In the genomic region with DNA sequence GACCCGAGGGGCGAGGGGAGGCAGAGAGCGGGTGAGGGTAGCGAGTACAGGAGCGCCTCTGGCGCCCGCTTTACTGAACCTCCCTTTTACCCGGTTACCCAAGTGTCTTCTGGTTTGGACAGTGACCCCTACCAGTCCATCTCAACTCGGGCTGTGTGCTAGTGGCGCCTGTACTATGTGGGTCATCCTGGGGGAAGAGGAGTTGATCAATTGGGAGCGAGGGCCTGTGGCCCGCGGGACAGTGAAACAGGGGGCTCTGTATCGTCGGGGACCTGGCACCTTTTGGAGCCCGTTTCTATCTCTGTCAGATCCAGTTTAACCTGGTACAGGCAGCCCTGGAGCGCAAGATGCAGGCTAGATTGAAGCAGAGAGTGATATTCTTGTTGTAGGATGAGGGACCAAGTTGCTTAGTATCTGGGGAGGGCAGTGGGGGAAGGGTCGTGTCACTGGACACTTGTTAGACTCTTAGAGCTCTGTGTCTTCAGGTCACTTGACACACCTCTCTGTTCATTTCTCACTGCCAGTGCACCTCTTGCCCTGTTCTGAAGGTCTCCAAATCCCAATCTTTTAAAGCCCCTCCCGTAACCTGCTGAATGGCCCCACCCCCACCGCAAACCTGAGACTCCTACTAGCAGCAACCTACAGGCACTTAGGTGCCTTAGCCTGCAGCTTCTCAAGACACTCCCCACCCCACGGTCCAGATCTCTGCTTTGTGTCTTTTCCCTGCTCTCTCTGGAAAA, we compare ENCODE assay signal across 8 mouse cellular contexts. TPM values are rescaled to one million over a fixed set of nuclear protein-coding genes. Genes with fewer than 3 reads are reported as not detected.
DNase-seq lines count a peak whose midpoint lies in the region; ATAC-seq lines count a peak whose summit lies in the region.

No protein-coding gene starts in this region.

- DNase-seq in cerebellum, postnatal 25 days: peak; percentile 11 to 14
- no peak for DNase-seq in cerebellum, adult 11 months
- no peak for DNase-seq in lung, postnatal 10 days
- no peak for DNase-seq in hindbrain, embryonic 10.5 days (ENCODE audit: low spot score)
- DNase-seq in urinary bladder, postnatal 14 days (ENCODE audit: low spot score): no peak
- DNase-seq in thymus, adult 18-20 months: no peak

- H3K4me3 ChIP-seq in lung, embryonic 15.5 days: peak overlapping the region; percentile 42
- peak overlapping the region; percentile 55 for H3K4me3 ChIP-seq in hindbrain, embryonic 10.5 days
- H3K4me3 ChIP-seq in liver, embryonic 16.5 days (ENCODE audit: low read depth, low read length): peak overlapping the region; percentile 41

- no peak overlapping the region for H3K27ac ChIP-seq in lung, embryonic 15.5 days
- peak overlapping the region; percentile 53; the same call in 1 of the 2 replicates for H3K27ac ChIP-seq in hindbrain, embryonic 10.5 days
- H3K27ac ChIP-seq in liver, embryonic 16.5 days (ENCODE audit: low read length): no peak overlapping the region

- no peaks in the 10 kb centered on the region for H3K36me3 ChIP-seq in lung, embryonic 15.5 days
- no peaks in the 10 kb centered on the region for H3K36me3 ChIP-seq in hindbrain, embryonic 10.5 days
- no peaks in the 10 kb centered on the region for H3K36me3 ChIP-seq in liver, embryonic 16.5 days (ENCODE audit: control insufficient read depth, insufficient read depth)

- ATAC-seq in lung, embryonic 15.5 days (ENCODE audit: borderline replicate concordance, extremely low read depth, low FRiP score, low TSS enrichment): peak; percentile 55; the same call in 1 of the 2 replicates
- ATAC-seq in liver, embryonic 16.5 days (ENCODE audit: low read depth): peak; percentile 48

- H3K9me3 ChIP-seq in lung, embryonic 15.5 days: no peaks in the 10 kb centered on the region
- no peaks in the 10 kb centered on the region for H3K9me3 ChIP-seq in hindbrain, embryonic 10.5 days
- H3K9me3 ChIP-seq in liver, embryonic 16.5 days (replicated peaks; ENCODE audit: control insufficient read depth, low read length): no peaks in the 10 kb centered on the region

- H3K4me2 ChIP-seq in lung, embryonic 15.5 days: peak overlapping the region; percentile 79
- peak overlapping the region; percentile 32 for H3K4me2 ChIP-seq in liver, embryonic 16.5 days (ENCODE audit: low read depth, low read length)

- peaks cover 32% of the 10 kb centered on the region; the same call in 1 of the 2 replicates for H3K27me3 ChIP-seq in lung, embryonic 15.5 days
- peaks cover 63% of the 10 kb centered on the region for H3K27me3 ChIP-seq in hindbrain, embryonic 10.5 days (ENCODE audit: insufficient read depth, poor library complexity, severe bottlenecking)
- peaks cover 17% of the 10 kb centered on the region for H3K27me3 ChIP-seq in liver, embryonic 16.5 days (ENCODE audit: control insufficient read depth, insufficient read depth, low read depth, low read length)

- WGBS in lung, embryonic 15.5 days: 14% methylated on average over 16 of the region's 21 CpGs
- WGBS in hindbrain, embryonic 10.5 days: 17% methylated on average over 21 of the region's 21 CpGs
- 14% methylated on average over 21 of the region's 21 CpGs for WGBS in liver, embryonic 16.5 days (ENCODE audit: insufficient replicate concordance)

- H3K9ac ChIP-seq in lung, embryonic 15.5 days: no peak overlapping the region
- H3K9ac ChIP-seq in liver, embryonic 16.5 days (ENCODE audit: low read depth, low read length): no peak overlapping the region

- H3K4me1 ChIP-seq in lung, embryonic 15.5 days: no peaks in the 10 kb centered on the region
- H3K4me1 ChIP-seq in hindbrain, embryonic 10.5 days (replicated peaks): peaks cover 4% of the 10 kb centered on the region; the same call in 1 of the 2 replicates
- no peaks in the 10 kb centered on the region for H3K4me1 ChIP-seq in liver, embryonic 16.5 days (ENCODE audit: control insufficient read depth, low read depth, low read length)

RNA-seq across cellular contexts. Expression of a gene that starts 0.6 kb away (rescaled TPM):
- polyA plus RNA-seq in lung, embryonic 15.5 days (2015; fragmentation: Nextera tagmentation; extraction: Ambion mirVana): 0.10 and 0.18 TPM in 2 replicates
- polyA plus RNA-seq in hindbrain, embryonic 10.5 days (2016; fragmentation: Nextera tagmentation; extraction: Ambion mirVana): 0.05 and 0.25 TPM in 2 replicates
- polyA plus RNA-seq in liver, embryonic 16.5 days (2015; fragmentation: Nextera tagmentation; extraction: Ambion mirVana): 0.86 and 0.93 TPM in 2 replicates

RNA-seq across cellular contexts. Expression of a gene that starts 1.3 kb away (rescaled TPM):
- 0.04 TPM in 1 of 2 replicates, not detected in the other for polyA plus RNA-seq in lung, embryonic 15.5 days (2015; fragmentation: Nextera tagmentation; extraction: Ambion mirVana)
- polyA plus RNA-seq in hindbrain, embryonic 10.5 days (2016; fragmentation: Nextera tagmentation; extraction: Ambion mirVana): 0.10 and 0.18 TPM in 2 replicates
- polyA plus RNA-seq in liver, embryonic 16.5 days (2015; fragmentation: Nextera tagmentation; extraction: Ambion mirVana): 0.05 TPM in 1 of 2 replicates, not detected in the other

Comparison
In these comparisons a context has a peak if more than half of its experiments do, and no peak if none do; other contexts are left out.
1. DNase-seq: peak in cerebellum, postnatal 25 days (2 of 2); none in cerebellum, adult 11 months (single experiment), lung, postnatal 10 days (single experiment), hindbrain, embryonic 10.5 days (single experiment), urinary bladder, postnatal 14 days (single experiment) and thymus, adult 18-20 months (0 of 2).
2. Peak in every context shown above with its lines, with median percentiles within 50 percentile points of each other: H3K4me3 ChIP-seq.